Mouse (Mus musculus): ENCODE results near the gene Hnf4a.
"Not testable (repeated sequence)": the region's sequence is repeated elsewhere in the genome, so short reads cannot be mapped to it uniquely, and the experiment has no call there.

The Hnf4a gene

GRCm38 (mm10) chr2:163621401-163621800, 114.8 kb downstream of the Hnf4a start:
- DNase-seq (ENCODE audit: low spot score), result not testable (repeated sequence)
